Mouse (Mus musculus): Measurements from ENCODE around the gene Hist1h2bf.
"Not testable (repeated sequence)": the region's sequence is repeated elsewhere in the genome, so short reads cannot be mapped to it uniquely, and the experiment has no call there.

Gene Hist1h2bf

DNA sequence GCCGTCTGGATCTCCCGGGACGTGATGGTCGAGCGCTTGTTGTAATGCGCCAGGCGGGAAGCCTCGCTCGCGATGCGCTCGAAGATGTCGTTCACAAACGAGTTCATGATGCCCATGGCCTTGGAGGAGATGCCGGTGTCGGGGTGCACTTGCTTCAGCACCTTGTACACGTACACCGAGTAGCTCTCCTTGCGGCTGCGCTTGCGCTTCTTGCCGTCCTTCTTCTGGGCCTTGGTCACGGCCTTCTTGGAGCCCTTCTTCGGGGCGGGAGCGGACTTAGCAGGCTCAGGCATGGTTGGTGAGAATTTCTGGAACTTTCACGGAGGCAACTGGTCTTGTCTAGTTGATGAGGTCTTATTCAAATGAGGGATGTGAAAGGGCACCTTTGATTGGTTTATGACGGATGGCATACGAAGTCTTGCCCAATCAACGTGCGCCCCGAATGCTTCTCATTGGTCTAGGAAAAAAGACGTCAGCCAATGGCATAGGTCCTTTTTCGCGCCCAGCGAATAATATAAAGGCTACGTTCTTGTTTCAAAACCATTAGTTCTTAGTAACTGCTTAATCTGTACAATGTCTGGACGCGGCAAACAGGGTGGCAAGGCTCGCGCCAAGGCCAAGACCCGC lies at the start of gene Hist1h2bf, which contains the start of gene Hist1h2ad:
Gene Hist1h2bf (minus strand): TSS at position 299 of the 627 bp plus-strand sequence.
Gene Hist1h2ad (plus strand): TSS at position 484 of the 627 bp plus-strand sequence.
- peak; percentile 75 for DNase-seq (ENCODE audit: low read depth, low spot score)

DNA sequence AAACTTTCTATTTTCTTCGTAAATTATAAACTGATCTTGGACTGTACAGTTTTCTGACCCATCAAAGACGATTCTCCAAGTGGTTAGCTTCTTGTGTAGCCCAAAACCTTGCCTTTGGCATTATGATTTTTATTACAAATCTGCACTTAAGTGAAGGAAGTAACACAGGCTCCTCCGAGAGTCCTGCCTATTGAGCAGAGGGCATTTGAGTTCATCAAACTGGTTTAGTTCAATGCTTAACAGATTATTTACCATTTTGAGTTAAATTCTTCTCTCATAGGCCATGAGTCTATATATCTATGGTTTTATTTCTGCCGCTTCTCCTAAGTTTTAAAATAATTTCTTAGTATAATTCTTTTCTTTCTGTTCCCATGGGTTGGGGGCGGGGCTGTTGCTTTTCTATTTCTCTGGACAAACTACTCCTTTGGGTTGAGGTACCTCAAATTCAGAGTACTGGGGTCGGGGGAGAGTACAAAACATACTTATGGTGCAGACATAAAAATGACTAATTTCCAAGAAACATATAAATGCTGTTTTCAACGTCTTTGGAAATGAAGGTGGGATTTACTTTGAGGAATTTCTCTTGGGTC lies 49.0 kb upstream of the Hist1h2bf start:
- DNase-seq (ENCODE audit: low read depth, low spot score), result no peak

DNA sequence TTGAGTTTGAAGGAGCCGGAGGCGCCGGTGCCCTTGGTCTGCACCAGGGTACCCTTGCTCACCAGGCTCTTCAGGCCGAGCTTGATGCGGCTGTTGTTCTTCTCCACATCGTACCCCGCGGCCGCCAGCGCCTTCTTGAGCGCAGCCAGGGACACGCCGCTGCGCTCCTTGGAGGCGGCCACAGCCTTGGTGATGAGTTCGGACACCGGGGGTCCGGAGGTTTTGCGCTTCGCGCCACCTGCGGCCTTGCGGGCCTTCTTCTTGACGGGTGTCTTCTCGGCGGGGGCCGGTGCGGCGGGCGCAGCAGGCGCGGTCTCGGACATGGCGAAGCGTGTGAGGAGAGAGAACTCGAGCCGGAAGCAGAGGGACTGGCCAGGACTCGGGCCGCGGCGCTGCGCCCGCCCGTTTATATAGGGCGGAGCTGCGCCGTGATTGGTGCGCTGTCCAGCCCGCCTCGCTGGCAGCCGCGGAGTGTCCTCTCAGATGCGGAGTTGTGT lies 48.2 kb upstream of the Hist1h2bf start, which contains the start of gene Hist1h1e:
Gene Hist1h1e (minus strand): TSS at position 384 of the 497 bp plus-strand sequence.
- peak; percentile 78 for DNase-seq (ENCODE audit: low read depth, low spot score)

DNA sequence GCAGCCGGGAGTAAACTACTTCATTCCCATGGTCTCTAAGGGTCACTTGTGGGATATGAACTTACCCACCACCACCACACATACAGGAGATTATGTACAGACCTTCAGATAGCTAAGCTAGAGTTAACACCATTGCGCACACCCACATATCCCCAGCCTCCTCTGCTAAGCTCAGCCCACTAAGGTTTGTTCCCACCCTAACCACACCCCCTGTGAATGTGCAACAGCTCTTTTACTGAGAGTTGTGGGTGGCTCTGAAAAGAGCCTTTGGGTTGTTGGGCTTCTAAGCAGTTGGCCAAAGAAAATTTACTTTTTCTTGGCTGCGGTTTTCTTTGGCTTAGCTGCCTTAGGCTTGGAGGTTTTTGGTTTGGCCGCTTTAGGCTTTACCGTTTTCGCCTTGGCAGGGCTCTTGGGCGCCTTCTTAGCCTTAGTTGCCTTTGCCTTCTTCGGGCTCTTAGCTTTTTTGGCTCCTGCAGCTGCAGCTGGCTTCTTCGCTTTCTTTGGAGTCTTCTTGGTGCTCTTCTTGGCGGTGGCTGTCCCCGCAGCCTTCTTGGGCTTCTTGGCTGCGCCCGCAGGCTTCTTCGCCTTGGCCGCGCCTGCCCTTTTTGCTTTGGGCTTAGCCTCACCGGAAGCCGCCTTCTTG lies 47.7 kb upstream of the Hist1h2bf start:
- DNase-seq (ENCODE audit: low read depth, low spot score), result no peak

DNA sequence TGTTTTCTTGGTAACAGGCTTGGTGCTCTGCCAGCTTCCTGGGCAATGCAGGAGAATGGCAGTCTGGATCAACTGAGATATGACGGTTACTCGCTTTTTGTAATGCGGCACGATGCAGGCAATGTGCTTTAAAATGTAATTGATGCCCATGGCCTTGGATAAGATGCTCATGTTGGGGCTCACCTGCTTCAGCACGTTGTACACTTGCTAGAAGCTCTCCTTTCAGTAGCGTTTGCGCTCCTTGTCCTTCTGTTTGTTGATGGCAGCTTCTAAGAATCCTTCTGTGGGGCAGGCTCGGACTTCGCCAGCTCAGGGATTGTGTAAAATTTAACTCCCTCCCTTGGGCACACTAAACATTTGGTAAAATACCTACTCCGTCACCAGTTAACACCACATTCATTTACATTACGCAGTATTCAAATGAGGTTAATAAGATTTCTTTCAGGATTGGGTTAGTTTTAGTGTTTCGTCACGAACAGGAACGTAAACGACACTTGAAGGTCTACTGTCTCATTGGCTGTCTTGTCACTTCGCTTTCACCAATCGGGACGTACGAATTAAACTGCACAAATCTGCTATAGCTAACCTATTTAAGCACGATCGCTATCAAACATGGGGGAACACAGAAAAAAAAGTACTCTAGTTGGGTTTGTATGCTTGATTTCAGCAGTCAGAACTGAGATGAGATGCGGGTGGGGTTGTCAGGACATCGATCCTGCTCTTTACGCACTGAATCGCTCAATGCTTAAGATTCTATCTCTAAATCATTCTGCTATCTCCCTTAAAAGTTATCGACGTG lies 46.9 kb upstream of the Hist1h2bf start, which contains the start of gene Hist1h2be:
Gene Hist1h2be (minus strand): TSS at position 392 of the 799 bp plus-strand sequence.
- peak; percentile 76 for DNase-seq (ENCODE audit: low read depth, low spot score)

DNA sequence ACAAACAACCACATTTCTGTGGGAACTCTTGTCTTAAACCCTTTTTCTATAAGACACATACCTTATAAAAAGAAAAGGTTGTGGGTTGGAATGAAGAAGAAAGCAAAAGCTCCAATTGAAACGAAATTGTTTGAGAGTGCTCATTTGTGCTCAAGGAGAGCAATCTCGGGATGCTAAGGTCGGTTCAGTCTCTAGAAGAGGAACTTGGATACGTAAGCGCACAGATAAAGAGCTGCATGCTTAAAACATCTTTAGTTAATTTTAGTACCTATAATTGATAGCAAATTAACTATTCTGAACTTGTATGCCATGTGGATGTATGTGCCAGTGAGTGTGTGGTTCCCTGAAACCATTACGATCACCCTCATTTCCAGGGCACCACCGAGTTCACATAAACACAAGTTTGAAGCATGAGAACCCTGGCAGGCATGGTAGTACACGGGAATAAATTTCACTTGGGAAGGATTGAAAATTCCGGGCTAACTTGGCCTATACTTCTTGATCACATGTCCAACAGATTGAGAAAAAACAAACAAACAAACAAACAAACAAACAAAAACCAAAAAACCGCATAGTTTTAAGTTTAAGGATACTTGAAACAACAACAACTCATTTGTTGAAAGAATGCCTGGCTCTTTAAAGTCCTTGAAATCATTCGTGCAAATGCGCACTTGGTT lies 46.2 kb upstream of the Hist1h2bf start:
- DNase-seq (ENCODE audit: low read depth, low spot score), result no peak

DNA sequence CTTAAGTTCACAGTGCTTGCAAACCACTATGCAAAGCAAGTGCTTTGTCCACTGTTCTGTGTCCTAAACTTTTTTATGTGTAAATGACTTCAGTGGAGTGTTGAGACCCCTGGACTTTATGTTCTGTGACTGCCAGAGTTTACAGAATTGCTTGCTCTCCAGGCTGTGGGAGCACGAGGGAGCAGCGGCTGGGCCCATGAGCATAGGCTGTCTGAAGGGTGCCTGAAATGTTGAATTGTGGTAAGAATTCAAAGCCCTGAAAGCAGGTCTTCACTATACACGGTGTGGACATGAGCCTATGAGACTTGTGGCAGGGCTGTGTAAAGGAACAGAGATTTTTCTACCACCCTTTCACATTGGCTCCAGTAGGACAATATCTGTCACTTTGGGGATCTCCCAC lies 37.6 kb upstream of the Hist1h2bf start:
- DNase-seq (ENCODE audit: low read depth, low spot score), result no peak

DNA sequence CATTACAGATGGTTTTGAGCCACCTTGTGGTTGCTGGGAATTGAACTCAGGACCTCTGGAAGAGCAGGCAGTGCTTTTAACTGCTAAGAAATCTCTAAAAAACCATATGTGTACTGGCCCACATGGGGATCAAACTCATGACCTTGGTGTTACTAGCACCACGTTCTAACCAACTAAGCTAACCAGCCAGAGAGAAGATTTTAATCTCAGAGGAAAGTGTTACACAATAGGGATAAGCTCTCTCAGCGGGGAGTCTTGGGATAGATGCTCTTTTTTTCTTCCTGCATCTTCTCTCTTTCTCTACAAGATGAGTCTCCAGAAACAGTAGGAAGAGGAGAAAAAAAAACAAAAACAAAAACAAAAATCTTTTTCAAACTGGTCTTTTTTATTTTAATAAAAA lies 36.4 kb upstream of the Hist1h2bf start:
- DNase-seq (ENCODE audit: low read depth, low spot score), result no peak

DNA sequence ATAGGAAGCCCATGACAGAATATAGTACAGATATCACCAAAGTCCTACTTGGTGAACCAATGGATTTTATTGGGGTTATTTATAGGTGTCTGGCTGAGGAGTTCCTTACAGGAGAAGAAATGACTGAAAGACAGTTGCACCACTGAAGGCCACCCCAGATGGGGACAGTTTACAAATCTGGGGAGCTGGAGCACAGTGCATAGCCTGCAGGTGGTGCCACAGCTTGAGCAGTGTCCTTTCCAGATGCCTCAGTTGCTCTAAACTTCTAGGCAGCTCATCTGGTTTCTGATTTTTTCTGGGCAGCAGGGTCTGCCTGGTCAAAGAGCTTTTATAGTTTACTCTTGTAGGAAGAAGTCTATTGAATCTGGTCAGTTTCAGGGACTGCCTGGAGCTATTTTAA lies 35.8 kb upstream of the Hist1h2bf start:
- no peak for DNase-seq (ENCODE audit: low read depth, low spot score)

DNA sequence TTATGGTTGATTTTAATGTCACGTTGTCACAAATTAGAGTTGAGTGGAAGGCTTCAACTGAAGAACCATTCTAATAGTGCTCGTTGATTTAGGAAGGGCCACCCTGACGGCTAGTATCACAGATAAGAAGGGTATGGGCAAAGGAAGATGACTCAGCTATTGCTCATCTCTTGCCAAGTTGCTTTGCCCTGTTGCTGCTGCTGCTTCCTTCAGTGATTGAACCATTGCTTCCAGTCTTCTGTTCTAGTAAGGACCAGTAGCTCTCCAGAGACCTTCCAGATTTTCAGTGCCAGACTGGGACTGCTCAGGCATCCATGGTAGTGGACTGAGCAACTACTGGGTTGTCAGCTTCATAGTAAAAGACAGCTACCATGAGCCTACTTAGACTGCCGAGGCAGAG lies 35.2 kb upstream of the Hist1h2bf start:
- DNase-seq (ENCODE audit: low read depth, low spot score), result no peak

DNA sequence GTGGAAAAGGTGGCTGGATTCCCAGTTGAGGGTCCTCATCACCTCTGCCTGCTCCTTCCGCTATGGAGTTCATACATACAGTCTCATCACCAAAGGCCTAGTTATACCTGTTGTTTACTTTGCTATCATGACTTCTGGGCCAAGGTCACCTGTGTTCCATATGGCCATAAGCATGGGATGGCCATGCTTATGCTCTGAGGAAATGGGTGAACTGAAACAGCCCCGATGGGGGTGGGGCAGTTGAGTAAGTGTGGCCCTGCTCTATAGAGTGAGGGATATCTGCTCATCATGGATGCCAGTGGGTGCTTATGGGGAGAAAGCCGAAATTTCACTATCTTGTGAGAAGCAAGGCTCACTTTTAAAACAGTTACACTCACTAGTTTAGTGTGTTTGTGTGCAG lies 31.1 kb upstream of the Hist1h2bf start:
- no peak for DNase-seq (ENCODE audit: low read depth, low spot score)

DNA sequence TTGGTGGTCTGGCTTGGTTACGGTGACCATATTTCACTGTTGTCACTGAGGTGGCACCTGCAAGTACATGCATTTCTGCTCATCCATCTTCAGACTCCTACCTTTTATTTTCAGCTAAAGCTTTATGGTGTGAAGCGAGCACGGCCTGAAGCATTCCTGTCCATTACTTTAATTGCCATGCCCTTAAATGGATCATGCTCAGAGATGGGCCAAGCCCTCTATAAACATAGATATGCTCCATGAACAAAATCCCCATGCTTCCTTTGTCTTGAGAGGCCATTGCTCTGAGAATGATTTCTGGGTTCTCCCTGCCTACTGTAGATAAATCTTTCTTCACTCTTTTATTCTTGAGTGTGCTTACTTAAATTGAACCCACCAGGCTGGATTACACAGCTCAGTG lies 30.5 kb upstream of the Hist1h2bf start:
- no peak for DNase-seq (ENCODE audit: low read depth, low spot score)

DNA sequence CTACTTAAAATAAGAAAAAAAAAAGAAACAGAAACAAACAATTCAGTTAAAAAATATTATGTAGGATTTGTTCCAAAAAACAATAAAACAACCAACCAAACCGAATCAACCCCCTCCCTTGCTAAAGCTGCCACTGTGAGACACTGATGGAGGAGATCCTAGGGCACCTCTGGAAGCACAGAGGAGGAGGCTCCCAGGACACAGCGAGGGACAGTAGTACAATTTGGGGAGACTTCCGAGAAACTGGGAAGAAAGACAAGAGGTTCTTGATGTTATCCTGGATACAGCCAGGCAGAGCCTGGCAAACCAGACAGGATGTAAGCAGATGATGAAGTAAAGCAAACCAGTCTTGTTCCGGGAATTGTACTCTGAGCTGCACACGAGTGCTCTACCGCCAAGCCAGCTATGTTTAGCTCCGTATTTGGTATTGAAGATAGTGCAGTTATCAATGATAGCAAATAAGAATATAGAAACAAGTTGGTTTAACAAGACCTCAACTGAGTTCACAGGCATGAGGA lies 29.2 kb upstream of the Hist1h2bf start:
- no peak for DNase-seq (ENCODE audit: low read depth, low spot score)

DNA sequence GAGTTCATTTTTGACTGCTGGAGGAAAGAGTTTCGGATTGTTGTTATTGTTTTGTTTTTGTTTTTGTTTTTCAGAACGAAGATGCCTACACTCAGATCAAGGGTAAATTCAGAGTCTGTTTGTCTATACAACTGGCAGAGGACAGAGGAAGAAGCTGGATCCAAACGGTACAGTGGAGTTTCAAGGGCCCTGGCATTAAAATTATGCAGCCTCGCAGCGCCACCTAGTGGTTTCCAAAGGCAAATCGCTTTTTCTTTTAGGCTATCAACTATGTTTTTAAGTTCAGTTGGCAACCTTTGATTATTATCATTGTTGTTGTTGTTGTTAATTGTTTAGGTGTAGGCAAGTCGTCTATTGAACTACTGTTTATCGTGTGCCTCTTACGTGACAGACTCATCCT lies 24.0 kb upstream of the Hist1h2bf start:
- peak; percentile 54 for DNase-seq (ENCODE audit: low read depth, low spot score)

DNA sequence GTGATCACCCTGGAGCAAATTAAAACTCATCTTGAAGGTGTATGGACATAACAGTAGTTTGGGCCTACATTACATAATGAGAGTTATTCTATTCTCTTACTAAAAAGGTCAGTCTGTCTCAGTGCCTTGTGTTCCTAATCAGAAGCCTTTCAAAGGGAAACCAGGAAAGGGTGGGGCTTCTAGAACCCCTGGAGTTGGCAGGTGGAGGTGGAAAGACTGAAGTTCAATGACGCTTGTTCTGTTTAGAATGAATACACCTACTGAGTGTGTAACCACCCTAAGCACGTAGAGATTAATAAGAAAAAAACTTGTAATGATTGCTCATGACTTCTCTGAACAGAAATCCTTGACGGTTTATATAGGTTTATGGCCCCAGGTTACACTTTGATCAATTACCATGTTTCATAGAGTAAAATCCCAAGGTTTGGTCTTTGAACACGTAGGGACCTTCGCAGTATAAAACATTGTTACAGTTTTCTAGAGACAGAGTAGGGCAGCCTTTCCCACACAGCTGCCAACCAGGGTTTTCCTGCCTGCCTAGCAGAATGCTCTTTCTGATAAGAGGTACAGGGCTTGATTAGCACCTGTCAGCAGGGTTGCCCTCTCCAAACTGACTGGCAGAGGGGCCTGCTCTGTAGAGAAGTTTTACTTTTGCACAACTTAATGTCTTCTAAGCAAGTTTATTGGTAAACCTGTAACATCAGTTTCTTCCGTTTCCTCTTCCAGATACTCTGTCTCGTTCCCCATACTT lies 21.8 kb upstream of the Hist1h2bf start:
- DNase-seq (ENCODE audit: low read depth, low spot score), result no peak

DNA sequence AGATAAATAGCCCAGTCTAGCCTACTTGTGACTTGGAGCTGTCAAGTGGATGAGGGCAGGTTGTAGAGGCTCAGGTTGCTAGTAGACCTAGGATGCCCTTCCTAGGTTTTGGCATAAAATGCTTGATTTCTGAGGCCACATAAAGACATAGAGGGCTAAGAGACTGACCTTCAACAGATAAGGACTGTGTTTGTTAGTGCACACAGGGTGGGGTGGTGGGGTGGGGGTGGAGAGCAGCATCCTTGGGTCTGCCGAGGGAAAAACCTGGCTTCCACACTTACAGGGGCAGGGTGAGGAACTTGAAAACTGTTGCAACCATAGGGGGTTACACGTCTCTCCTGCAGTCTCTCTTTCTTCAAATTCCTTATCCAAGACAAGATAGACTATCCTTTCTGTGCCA lies 21.2 kb upstream of the Hist1h2bf start:
- DNase-seq (ENCODE audit: low read depth, low spot score), result no peak

DNA sequence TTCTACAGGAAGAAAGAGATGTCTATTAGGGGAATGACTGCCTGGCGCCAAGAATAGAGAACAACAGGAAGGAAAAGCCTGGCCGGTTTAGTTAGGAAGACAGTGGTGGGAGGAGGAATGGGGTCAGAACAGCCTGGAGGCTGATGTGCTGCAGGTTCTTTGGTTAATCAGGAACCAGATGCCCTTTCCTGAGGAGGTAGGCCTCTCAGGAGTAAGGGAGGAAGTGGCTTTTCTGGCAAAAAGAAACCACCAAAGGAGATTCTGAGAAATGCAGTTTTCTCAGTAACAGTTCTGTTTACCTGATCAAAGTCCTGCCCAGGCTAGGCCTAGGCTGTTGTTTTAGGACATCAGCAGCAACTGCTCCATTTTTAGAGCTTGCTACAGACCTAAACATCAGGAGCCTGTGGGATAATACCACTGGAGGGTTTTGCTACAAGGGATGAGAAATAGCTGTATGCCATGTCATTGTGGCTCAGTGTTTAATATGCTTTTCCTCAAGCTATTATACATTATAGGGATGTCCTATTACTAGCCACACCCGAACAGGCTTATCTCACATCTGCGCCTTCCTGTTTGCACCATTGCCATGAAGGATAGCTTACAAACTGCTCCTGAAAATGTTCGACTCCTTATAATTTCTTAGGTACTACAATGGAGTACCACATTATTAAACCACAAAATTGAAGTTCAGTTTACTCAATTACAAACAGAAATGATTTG lies 19.2 kb upstream of the Hist1h2bf start:
- no peak for DNase-seq (ENCODE audit: low read depth, low spot score)

DNA sequence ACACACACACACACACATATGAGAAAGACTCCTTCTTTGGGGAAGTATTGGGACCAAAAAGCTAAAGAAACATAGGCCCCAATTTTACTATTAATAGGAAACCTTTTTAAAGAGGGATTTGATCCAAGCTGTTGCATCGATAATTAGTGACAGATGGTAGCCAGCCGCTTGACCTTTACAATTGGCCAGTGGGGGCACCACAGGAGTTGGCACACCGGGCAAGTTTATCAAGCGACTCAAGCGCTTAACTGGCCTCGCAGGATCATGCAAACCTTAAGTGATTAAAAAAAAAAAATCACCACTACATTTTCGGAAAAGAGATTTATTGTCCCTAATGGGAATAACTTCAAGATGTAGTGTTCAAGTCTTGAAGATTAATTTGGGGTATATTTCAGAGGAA lies 18.6 kb upstream of the Hist1h2bf start:
- no peak for DNase-seq (ENCODE audit: low read depth, low spot score)

DNA sequence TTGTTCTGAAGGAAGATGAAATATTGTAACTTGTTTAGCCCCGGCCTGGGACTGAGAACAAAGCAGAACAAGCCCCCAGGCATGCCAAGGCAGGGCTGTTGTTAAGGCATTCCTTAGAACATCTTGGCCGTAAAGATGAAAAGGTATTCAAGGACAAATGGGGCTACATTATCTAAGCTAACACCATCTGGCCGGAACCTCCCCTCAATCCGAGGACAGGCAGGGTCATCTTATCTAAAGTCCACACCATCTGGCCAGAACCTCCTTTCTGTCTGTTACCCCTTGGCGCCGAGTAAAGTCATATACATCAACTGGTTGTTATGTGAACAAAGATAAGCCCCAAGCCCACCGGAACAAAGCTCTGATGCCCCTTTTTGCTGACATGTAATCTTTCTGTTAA lies 17.9 kb upstream of the Hist1h2bf start:
- DNase-seq (ENCODE audit: low read depth, low spot score), result not testable (repeated sequence)

DNA sequence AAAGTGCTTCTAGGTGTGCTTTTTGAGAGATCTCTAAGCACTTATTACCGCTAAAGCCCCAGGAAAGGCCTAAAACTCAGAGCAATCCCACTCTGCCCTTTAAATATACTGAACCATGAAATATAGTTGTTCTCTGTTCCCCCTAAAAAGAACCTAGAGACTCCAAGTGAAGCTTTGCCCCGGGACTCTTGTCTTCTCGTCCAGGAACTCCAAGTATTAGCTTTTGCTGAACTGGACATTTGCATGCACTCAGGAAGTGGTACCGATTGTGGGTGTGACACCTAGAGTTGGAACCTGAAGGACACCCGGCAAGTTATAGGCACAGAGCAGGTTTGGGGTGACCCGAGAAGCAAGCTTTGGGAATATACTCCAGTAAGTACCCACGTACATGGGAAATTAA lies 17.2 kb upstream of the Hist1h2bf start:
- no peak for DNase-seq (ENCODE audit: low read depth, low spot score)

All from retina, adult 2 months (tissue).